Mouse (Mus musculus): ENCODE results near the gene Pigk.

DNA sequence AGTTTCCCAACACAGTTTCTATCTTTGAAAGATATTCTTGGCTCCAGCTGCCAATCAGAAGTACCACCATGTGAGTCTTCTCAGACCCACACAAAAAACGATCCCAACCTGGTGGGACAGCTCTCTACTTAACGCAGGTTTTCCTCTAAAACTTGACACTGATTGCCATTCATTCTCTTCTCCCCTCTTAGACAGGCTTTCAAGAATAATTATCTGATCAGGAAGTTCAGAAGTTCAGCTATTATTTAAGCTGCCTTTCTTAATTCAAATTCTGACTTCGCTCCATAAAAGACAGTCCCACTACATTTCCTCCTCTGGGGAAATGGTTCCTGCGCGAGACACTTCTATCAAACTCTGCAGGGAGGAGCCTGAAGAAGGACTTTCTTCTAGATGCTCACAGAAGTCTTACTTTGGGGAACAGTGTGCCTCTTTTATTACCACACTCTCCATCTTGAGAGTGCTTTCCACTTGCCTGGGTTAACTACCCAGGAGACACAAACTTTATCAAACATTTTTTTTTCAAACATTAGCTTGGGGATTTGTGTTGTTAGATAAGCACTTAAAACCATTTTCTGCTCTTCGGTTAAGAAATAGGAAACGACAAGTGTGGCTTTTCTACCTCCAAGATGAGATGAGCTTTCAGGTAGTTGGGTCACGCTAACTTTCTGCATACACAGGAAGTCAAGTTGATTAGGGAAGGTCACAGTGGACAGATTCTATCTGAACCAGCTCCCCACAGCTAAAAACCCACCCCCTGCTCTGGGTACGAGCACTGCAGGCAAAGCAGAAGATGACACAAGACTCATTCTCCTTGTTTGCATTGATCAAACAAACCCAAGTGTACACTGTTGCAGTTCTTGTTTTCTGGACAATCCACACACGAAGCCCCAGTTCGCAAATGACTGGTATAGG lies 238.0 kb downstream of the Pigk start:
- TF ChIP-seq CTCF (IDR thresholded peaks at IDR 0.05; ENCODE audit: borderline replicate concordance, insufficient read depth, low read depth, low read length) (no peak), POLR2A (IDR thresholded peaks at IDR 0.05; ENCODE audit: borderline replicate concordance, insufficient read depth, low read length) (no peak)

All from cerebellum, adult 2 months (tissue).